Mouse (Mus musculus) urinary bladder, adult 2 months (tissue): ENCODE results near the gene Abhd13. TPM values are rescaled to one million over a fixed set of nuclear protein-coding genes. Genes with fewer than 3 reads are reported as not detected.
A peak's percentile ranks its signal among the peaks of the same experiment; 100 is the strongest.

Experiments used
- DNase-seq: peaks from one replicate; pipeline ENCODE4 v3.0.0; 2022; ENCODE audit warnings: low spot score
- polyA plus RNA-seq: library from polyadenylated mRNA; depleted of rRNA; stranded (reverse); fragments of >200 nt; gene quantifications from 2 replicates; pipeline ENCODE4 v1.2.3, GENCODE M21; 2012; rRNA removed

Abhd13 gene
- 12.3 and 13.5 TPM in 2 replicates for polyA plus RNA-seq

DNA sequence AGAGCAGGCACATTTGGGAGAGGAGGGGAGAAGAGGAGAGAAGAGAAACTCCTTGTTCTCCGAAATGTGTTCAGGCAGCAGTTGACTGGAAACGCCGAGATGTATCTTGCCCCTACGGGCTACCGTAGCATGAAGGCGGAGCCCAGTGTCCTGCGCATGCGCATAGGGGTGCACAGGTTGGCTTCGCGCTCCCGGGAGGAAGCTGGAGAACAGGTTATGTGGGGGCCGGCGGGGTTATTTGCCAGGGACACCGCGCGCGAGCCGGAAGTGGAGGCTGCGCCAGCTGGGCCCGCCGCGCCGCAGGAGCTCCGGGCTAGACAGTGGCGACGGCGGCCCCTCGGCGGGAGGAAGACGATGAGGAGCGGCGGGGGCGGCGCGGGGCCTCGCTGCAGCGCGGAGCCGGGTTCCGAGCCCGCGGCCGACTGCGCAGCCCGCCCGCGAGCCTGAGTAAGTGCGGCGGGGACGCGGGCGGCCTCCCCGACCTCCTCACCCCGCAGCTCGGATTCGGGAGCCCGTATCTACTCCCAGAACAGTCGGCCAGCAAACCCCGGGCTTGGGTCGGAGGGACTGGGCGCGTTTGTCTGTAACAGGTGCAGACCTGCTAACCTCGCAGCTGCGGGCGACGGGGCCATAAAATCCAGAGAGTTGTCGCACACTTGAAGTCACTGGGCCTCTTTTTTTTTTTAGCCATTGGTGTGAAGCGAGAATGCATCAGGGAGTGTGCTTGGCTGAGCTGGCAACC, at the start of gene Abhd13, which contains the start of gene Lig4:
Abhd13 (plus strand) TSS at position 135 of the 742 bp plus-strand sequence.
Lig4 (minus strand) TSS at position 114 of the 742 bp plus-strand sequence.
- peak; percentile 99 for DNase-seq

DNA sequence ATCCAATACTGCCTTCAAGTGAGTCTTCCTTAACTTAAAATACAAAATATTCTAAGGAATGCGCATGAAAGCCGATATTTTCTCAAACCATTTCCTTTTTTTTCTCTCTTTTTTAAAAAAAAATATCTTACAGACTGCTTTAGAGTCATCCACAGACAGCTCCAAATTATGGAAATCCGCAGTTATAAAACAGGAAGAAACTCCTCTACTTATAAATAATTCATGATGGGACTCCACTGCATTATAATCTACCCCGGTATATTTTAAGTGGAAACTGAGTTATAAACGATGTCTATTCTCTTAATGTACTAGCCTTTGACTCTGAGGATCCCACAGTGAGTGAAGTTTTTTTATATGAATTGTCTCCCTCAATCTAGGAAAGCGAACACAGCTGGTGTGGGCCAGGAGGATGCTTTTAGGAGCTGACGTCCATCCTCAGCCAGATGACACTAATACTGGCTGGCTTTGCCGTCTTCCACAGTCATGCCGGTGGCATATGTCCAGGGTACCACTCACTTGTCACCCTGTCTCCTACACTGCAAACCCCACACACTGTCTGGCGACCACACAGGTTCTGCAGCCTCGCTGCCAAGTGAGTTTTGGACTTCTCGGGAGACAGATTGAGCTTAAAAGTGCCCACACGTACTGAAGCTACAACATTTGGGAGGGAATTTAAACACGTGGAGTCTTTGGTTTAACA, 47.6 kb upstream of the Abhd13 start:
- no peak for DNase-seq

DNA sequence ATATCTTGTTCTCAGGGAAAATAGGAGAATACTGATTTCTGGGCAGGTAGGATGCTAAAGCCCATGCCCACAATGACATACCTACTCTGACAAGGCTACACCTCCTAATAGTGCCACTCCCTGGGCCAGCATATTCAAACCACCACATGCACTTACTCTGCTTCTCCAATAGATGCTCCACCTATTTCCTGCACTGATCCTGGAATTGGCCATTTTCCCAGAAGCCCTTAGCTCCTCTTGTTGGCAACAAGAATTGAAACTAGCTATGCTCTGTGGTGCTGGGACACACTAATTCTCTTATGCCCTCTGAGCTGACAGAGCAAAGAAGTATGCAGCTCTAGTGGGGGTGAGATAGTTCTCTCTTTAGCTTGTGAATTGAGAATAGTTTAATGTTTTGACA, 44.8 kb upstream of the Abhd13 start:
- no peak for DNase-seq

DNA sequence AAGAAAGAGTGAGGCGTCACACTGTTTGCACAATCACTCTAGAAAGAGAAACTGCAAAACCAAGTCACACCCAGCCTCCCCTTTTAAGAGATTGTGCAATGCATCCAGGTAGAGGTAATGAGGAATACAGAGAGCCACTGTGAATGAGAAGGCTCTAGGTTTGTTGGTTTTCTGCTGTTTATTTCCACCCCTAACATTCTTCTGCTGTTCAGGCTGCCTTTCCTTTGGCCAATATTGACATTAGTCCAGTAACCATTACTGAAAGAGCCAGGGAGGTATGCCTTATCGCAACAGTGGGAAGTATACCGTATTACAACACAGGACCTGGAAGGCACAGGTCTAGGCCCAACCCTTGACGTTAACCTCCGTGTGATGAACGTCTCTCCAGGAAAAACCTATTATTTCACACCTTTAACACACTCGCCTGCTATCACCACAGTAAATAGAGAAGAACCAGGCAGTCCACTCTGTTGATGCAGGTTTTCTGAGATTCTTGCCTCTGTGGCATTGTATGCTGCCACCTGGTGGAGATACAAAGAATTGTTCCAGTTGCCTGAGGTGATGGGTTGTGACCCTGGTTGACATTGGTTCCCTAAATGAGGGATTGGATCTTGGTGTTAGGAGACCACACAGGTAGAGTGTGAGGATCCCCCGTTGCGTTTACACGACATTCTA, 42.5 kb upstream of the Abhd13 start:
- peak; percentile 19 for DNase-seq

DNA sequence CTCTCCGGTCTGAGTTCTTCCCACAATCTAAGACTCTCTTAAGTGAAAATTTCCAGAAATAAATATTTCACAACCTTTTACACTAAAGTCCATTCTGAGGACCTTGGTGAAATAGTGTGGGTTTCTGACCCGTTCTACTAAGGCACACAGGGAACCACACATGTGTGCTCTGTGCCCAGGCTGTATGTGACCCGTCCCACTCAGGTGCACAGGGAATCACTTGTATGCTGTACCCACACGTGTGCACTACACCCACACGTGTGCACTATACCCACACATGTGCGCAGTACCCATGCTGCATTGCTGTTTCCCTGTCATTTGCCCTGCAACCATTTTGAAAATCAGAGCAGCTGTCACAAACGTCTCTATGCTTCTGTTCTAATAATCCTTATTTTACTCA, 41.9 kb upstream of the Abhd13 start:
- DNase-seq: no peak

DNA sequence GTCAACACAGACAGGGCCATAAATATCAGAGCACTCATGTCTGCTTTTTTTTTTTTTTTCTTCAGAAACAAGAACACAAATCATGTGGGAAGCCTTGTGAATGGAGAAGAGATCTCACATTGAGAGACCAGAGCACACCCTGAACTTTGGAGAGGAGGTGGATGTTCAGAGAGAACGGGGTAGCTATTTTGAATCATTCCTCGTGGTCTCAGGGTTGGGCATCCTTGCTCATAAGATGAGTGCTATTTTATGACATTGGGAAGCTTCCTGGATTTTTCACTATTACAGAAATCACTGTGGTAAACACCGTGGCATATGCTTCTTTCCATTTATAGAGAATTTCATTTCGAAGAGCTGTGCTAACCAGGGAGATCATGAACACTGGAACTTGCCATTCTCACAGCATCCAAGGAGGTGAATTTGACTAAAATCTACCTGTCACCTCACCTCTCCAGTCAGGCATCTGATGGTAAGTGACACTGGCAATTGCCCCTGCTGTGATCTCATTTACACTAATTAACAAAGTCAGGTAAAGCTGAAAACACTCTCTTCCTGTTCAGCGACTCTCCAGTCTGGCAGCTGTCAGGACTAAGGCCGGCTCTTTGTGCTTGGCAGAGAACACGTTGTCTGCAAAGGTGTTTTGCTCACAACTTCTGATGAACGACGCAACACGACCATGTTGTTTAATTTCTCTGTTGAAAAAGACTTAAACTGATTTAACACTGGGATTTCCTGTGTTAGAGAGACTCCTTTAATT, 28.2 kb upstream of the Abhd13 start:
- DNase-seq: no peak

DNA sequence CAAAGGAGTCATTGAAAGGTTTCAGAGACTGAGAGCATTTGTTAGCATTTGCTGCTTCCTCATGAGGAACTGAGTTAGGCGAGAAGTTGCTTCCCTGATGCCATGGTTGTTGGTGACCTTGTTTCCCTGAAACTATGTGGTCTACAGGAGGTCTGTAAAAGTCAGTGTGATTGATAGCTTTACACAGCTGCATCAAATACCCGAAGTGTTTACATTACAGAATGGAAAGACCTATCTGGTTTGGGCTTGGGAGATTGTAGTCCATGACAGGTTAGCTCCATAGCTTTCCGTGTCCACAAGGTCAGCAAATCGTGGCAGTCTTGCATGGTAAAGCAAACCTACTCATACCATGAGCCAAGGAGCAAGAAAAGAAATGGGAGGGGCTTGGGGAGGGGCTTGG, 19.2 kb upstream of the Abhd13 start:
- DNase-seq: no peak

DNA sequence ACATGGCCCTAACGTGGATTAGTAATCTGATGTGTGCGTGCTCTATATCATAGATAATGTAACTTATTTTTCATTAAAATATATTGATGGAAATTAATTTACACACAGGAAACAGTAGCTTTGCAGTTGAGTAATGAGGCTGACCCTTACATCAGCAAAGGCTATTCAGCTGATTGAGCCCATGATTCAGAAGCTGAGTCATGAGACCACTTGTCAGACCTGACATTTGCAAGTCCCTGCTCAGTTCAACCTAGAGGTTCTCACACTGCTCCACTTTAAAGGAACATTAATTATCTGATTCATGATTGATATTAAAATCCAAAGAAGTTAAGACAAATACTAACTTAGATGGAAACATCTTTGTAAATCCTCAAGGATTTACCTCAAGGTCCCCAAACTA, 17.6 kb upstream of the Abhd13 start:
- DNase-seq: no peak

DNA sequence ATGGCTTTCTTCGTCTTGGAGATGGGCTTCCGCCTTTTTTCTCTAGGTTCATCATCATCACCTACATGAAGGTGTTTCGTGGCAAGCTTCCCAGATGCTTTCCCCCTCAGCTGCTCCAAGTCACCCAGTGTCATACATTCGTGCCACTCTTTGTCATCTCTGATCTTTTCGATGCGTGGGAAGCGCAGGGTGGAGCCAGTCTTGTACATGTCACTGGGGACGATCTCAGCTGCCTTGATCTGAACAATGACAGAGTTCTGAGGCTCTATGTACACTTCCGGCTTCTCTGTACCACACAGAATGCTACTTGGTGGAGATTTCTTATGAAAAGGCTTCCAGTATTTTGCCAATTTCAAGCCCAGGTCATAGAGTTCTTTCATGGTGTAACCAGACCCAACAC, 5.6 kb upstream of the Abhd13 start:
- no peak for DNase-seq

DNA sequence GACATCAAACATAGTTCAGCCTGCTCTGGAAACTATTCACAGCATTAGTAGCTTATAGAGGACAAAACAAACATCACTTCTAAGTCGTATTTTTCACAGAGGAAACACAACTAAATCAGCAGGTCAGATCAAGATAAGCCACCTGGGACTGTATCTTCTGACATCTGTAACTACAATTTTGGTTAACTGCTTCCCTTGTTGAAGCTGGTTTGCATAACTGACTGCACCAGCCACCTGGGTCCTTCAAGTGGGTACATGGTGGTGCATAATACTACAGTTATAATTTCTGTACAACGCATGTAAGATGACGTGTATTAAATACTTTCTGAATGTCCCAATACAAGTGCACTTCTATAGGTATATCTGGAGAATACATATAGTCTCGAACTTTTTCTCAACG, 2.2 kb upstream of the Abhd13 start:
- DNase-seq: no peak

DNA sequence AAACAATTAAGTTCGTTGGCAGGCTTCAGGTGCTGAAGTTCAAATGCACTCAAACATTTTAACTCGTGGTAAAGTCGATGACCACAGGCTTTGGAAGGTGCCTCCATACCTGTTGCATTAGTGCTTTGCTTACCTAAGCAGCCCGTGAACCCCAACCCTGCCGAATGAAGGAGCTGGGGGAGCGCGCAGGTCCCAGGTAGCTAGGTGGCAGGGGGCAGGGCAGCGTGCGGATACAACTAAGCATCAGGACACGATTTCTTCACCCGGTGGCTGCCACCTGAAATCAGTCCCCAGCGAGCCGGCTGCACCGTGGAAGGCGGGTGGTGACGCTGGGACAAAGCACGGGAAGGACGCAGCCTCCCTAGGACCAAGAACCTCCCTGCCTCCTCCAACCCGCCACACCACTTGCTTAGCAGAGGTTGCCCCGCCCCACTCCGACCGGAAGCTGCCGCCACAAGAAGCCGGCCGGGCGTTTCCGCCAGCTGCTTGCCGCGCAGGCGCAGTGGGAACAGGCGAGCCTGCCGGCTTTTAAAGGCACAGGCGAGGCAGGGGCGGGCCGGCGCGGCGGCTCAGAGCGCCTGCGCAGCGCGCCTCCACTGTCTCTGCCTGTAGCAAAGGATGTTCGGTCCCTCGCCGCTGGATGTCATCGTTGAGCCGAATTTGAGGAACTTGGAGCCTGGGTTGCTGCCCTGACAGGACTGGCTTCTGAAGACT, 1.5 kb upstream of the Abhd13 start:
- DNase-seq: peak; percentile 96

DNA sequence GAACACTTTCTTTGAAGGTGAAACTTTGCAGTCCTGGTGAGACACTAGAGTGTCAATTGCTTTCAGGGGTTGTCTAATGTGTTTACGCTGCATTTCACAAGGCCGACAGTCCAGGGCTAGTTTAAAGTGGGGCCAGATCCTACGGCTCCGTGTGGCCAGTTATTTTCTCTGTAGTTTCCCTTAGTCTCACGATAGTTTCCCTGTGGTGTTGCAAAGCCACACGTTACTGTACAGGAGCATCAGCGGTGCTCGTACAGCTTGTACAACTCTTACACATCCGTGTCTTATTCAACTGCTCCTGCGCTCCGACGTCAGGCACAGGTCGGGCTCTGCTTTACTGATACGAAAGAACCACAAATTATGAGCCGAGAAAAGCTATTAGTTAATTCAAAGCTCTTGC, 491 bp upstream of the Abhd13 start:
- DNase-seq: no peak

DNA sequence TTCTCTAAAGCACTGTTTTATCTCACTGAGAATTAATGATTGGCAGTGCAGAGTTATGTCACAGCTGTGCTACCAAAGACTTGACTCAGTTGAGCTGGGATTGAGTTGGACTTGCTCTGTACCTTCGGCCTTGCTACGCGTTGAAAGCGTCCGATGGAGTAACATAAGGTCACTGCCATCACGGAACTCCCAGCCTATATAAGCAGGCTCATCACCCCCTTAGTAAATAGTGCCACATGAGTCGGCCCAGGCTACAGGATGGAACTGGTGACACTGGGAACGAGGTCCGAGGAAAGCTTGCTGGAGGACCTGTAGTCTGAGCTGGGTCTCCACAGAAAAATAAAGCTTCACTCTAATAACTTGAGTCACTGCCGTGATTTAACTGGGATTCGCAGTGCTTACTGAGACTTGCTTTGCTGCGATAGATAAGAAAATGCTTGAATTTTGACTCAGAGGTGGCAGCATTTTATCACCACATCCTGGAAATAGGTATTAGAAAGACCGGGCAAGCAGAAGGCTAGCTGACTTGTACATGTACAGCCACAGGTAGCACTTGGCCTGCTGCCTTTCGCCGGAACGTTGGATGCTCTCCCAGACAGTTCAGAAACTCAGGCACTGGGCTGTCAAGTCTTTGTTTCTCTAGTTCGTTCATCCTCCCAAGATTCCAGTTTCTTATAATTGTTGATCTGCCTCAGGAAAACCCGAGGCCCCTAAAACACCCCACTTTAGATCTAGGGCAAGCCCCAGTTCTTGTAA, 1.1 kb downstream of the Abhd13 start:
- no peak for DNase-seq

DNA sequence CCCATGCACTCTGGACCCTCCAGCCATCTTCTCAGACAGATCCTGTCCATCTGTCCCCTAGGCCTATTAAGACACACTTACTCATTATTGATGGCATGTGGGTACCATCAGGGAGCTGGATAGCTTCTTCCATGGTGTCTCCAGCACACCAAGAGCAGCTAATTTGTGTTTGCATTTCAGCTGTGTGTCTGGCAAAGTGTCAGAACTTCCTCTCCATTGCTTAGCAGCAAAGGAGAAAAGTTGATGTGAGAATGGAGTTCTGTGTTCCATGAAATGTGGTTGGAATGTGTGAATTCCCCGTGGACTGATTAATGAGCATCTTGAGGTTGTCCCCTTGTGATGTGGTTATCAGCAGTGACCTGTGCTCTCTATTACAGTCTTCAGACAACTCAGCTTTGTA, 2.2 kb downstream of the Abhd13 start:
- DNase-seq: no peak

DNA sequence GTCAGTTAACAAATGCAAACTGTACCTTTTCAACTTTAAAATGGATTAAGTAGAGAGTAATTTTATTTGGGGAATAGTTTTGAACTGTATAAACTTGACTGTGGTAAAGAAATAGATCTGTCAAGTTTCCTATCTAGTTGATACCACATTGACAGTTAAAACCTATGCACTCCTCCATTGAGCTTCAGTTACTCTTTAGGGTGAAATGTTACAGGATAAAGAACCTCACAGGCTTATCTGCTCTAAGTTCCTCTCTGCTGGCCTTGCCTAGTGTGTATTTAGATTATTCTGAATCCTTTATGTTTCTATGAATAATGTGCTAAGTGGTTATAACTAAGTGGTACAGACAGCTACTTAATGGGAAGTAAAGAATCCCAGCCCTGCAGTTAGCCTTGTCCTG, 2.7 kb downstream of the Abhd13 start:
- no peak for DNase-seq

DNA sequence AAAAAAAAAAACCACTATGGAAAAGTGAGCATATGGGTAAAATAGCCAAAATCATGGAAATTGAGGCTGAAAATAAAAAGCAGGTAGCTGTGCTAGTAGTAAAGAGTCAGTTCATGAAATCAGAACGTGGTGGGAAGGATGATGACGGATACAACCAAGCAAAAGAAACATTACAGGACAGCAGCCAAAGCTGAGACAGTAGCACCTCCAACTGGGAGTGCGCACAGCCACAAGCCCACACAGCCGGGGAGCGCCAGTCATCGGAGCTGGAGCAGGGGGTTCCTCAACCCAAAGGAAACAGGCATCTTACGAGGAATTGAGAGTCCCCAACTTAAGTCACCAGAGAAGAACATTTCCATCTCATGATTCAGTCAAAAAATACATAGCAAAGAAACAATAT, 26.6 kb downstream of the Abhd13 start:
- DNase-seq: no peak

DNA sequence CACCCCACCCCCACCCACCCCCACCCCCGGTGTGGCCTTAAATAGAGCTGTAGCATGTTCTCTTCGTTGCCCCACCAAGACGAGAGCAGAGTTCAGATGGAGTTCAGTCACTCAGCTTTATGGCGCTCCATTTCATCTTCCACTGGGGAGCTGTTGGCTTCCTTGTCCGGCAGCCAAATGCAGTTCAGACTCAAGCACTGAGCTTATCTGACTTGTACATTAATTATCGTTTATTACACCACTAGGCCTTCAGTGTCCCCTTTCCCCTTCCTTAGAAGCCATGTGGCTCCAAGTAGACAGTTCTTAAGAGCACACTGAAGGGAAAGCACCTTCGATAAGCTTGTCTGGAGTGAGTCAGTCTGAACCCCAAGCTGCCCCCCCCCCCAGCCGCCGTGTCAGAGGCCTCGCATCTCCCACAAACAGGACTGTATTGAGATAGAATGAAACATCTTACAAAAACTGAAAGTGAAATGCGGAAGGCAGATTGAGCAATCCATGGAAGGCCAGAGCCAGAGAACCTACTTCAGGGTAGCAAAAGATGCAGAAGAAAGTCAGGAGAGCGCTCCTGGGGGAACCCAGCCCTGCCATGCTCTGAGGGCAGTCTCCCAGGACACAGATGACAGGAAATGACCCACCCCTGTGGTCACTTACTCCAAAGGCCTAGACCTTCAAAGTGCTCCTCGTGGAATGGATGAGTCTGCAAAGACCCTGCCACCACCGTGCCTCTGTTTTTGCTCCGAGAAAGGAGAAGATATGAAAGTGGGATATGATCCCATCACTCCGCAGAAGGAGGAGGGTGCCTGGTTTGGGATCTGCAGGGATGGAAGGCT, 28.9 kb downstream of the Abhd13 start, which contains the start of gene Tnfsf13b:
Tnfsf13b (plus strand) TSS at position 312 of the 830 bp plus-strand sequence.
- DNase-seq: no peak

DNA sequence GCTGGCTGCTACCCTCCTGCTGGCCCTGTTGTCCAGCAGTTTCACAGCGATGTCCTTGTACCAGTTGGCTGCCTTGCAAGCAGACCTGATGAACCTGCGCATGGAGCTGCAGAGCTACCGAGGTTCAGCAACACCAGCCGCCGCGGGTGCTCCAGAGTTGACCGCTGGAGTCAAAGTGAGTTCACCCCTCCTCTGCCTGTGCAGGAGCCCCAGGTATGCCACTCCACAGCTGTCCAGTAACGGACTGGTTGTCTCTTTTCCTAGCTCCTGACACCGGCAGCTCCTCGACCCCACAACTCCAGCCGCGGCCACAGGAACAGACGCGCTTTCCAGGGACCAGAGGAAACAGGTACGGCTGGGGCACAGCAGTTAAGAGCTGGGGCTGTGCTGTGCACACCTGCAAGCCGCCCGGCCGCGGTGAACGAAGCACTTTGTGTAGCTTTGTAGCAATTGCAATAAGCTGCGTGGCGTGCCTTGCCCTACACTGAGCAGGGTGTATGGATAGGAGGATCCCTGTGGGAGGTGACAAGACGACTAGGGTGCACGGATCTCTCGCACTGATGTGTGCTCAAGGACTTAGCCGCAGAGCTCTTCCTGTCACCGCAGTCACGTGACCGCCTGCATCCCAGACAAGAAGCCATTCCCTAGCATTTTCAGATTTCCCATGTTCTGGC, 29.6 kb downstream of the Abhd13 start:
- no peak for DNase-seq

DNA sequence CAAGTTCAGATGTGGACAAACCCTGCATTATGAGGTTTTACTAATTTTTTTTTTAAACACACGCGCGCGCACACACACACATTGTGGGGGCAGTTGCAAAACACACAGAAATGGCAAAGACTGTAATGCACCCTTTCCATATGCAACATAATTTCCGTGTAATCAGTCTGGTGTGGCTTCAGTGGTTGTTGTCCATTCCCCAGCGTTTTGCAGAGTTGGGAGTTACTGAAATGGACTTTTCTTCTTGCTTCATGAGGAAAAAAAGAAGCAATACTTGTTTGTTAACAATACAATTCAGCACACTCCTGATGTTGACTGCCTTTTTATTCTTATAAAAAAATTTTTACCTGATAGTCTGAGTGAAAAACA, 30.1 kb downstream of the Abhd13 start:
- no peak for DNase-seq
